Mouse (Mus musculus) kidney, postnatal 0 days (tissue): ENCODE measurements around the gene Inmt. TPM values are rescaled to one million over a fixed set of nuclear protein-coding genes. Genes with fewer than 3 reads are reported as not detected.
"Not testable (repeated sequence)": the region's sequence is repeated elsewhere in the genome, so short reads cannot be mapped to it uniquely, and the experiment has no call there.

Experiments
- ATAC-seq: fragments of 200-750 bp; cut with Nextera tagmentation; replicated peaks from 2 replicates; pipeline ENCODE4 v1.8.0; 2017; ENCODE audit warnings: low read depth, moderate number of reproducible peaks, moderate TSS enrichment, moderate library complexity; ENCODE audit not compliant: low FRiP score
- DNase-seq: peaks from one replicate; pipeline ENCODE4 v3.0.0-alpha.2; 2016; ENCODE audit warnings: low spot score
- H3K27ac ChIP-seq: fragments of 300-500 bp; sonication (generic); 2 replicates; pipeline ENCODE4 v1.5.1; 2014; ENCODE audit warnings: mild to moderate bottlenecking
- H3K27me3 ChIP-seq: fragments of 300-500 bp; sonication (generic); 2 replicates; pipeline ENCODE4 v1.6.1; 2014; ENCODE audit warnings: low read length, mixed read lengths; ENCODE audit not compliant: insufficient read depth
- H3K36me3 ChIP-seq: fragments of 300-500 bp; sonication (generic); 2 replicates; pipeline ENCODE4 v1.6.1; 2014; ENCODE audit warnings: low read length, mixed read lengths; ENCODE audit not compliant: insufficient read depth
- H3K4me1 ChIP-seq: fragments of 300-500 bp; sonication (generic); replicated peaks from 2 replicates; pipeline ENCODE4 v1.6.1; 2014; ENCODE audit warnings: antibody characterized with exemption, low read length, mixed read lengths; ENCODE audit not compliant: insufficient read depth
- H3K4me2 ChIP-seq: fragments of 300-500 bp; sonication (generic); 2 replicates; pipeline ENCODE4 v1.6.1; 2014; ENCODE audit warnings: mild to moderate bottlenecking, low read length, moderate library complexity, mixed read lengths
- H3K4me3 ChIP-seq: fragments of 300-500 bp; sonication (generic); replicated peaks from 2 replicates; pipeline ENCODE4 v1.5.1; 2014; ENCODE audit warnings: low read depth, low read length
- H3K9ac ChIP-seq: fragments of 300-500 bp; sonication (generic); 2 replicates; pipeline ENCODE4 v1.6.1; 2014; ENCODE audit warnings: low read depth, low read length
- H3K9me3 ChIP-seq: fragments of 300-500 bp; sonication (generic); replicated peaks from 2 replicates; pipeline ENCODE4 v1.6.1; 2016; ENCODE audit warnings: low read length, inconsistent platforms, mixed read lengths
- CTCF ChIP-seq: IDR thresholded peaks from 2 replicates; pipeline ENCODE4 v1.5.1; 2016; ENCODE audit warnings: antibody characterized with exemption, low read depth, mild to moderate bottlenecking, moderate library complexity
- WGBS: fragments of 180-500 bp; shearing (Covaris S2); extraction: QIAGEN DNeasy Blood & Tissue Kit; methylation state at CpG from one replicate; pipeline ENCODE4 v1.1.7; 2014; 5-methylcytosine and 5-hydroxymethylcytosine counted together
- polyA plus RNA-seq: library from polyadenylated mRNA; unstranded; fragments of >200 nt; fragmentation: Nextera tagmentation; extraction: Ambion mirVana; gene quantifications from 2 replicates; pipeline ENCODE4 v1.2.1, GENCODE M21; 2015

Gene Inmt
- polyA plus RNA-seq, 1 experiment from 2014 or later = 25.4 TPM

- Histone ChIP-seq H3K9ac (peak overlapping the region; percentile 55; the same call in 1 of the 2 replicates), H3K4me1 (no peaks in the 10 kb centered on the region), H3K4me2 (peak overlapping the region; percentile 68), H3K9me3 (no peaks in the 10 kb centered on the region), H3K4me3 (peak overlapping the region; percentile 52), H3K27me3 (no peaks in the 10 kb centered on the region), H3K36me3 (no peaks in the 10 kb centered on the region), H3K27ac (peak overlapping the region; percentile 65)
- no peak for TF ChIP-seq CTCF
- DNase-seq (no peak), ATAC-seq (no peak)
- WGBS = 74% methylated on average over 3 of the region's 3 CpGs
These were observed 29.1 kb upstream of the Inmt start for GRCm38 (mm10) chr6:55203931-55204330.

GRCm38 (mm10) chr6:55202913-55203910, 28.4 kb upstream of the Inmt start, which contains the start of gene Mindy4:
Gene Mindy4, plus strand, starts transcription at chr6:55203383.
- TF ChIP-seq CTCF = peak; percentile 58
- Histone ChIP-seq H3K27me3 (no peaks in the 10 kb centered on the region), H3K4me3 (peak within 1 kb of the TSS; percentile 52), H3K9me3 (no peaks in the 10 kb centered on the region), H3K4me1 (no peaks in the 10 kb centered on the region), H3K27ac (peak within 1 kb of the TSS; percentile 65), H3K9ac (peak within 1 kb of the TSS; percentile 55), H3K4me2 (peak within 1 kb of the TSS; percentile 68), H3K36me3 (no peaks in the 10 kb centered on the region)
- DNase-seq (peak; percentile 97), ATAC-seq (peak; percentile 92)
- WGBS = 3% methylated on average over 32 of the region's 33 CpGs

- ATAC-seq (no peak), DNase-seq (no peak)
- H3K9me3 ChIP-seq = no peaks in the 10 kb centered on the region
- H3K4me1 ChIP-seq = no peaks in the 10 kb centered on the region
- no peaks in the 10 kb centered on the region for H3K36me3 ChIP-seq
- TF ChIP-seq CTCF = no peak
- no peak overlapping the region for H3K27ac ChIP-seq
- H3K4me3 ChIP-seq = no peak overlapping the region
- H3K9ac ChIP-seq = no peak overlapping the region
- H3K27me3 ChIP-seq = no peaks in the 10 kb centered on the region
- 89% methylated on average over 3 of the region's 3 CpGs for WGBS
- no peak overlapping the region for H3K4me2 ChIP-seq
These were observed 24.2 kb upstream of the Inmt start for GRCm38 (mm10) chr6:55199047-55199446.

GRCm38 (mm10) chr6:55193171-55193570, 18.3 kb upstream of the Inmt start:
- Histone ChIP-seq H3K27ac (no peak overlapping the region), H3K4me3 (no peak overlapping the region), H3K27me3 (no peaks in the 10 kb centered on the region), H3K4me2 (no peak overlapping the region), H3K9me3 (no peaks in the 10 kb centered on the region), H3K4me1 (no peaks in the 10 kb centered on the region), H3K9ac (no peak overlapping the region), H3K36me3 (no peaks in the 10 kb centered on the region)
- no peak for ATAC-seq
- TF ChIP-seq CTCF = no peak
- DNase-seq = no peak
- WGBS = 95% methylated on average over 3 of the region's 3 CpGs

- H3K4me3 ChIP-seq = no peak overlapping the region
- H3K4me1 ChIP-seq = no peaks in the 10 kb centered on the region
- no peak overlapping the region for H3K4me2 ChIP-seq
- H3K27me3 ChIP-seq = no peaks in the 10 kb centered on the region
- WGBS = 36% methylated on average over 4 of the region's 4 CpGs
- no peak overlapping the region for H3K27ac ChIP-seq
- DNase-seq = no peak
- no peak for ATAC-seq
- H3K36me3 ChIP-seq = no peaks in the 10 kb centered on the region
- no peaks in the 10 kb centered on the region for H3K9me3 ChIP-seq
- no peak for TF ChIP-seq CTCF
- H3K9ac ChIP-seq = no peak overlapping the region
These were observed 16.7 kb upstream of the Inmt start for GRCm38 (mm10) chr6:55191537-55191936.

- TF ChIP-seq CTCF = no peak
- no peak overlapping the region for H3K4me2 ChIP-seq
- no peaks in the 10 kb centered on the region for H3K36me3 ChIP-seq
- no peak overlapping the region for H3K4me3 ChIP-seq
- DNase-seq = no peak
- no peak for ATAC-seq
- H3K9ac ChIP-seq = no peak overlapping the region
- H3K4me1 ChIP-seq = no peaks in the 10 kb centered on the region
- no peak overlapping the region for H3K27ac ChIP-seq
- no peaks in the 10 kb centered on the region for H3K27me3 ChIP-seq
- no peaks in the 10 kb centered on the region for H3K9me3 ChIP-seq
These were observed 14.6 kb upstream of the Inmt start for GRCm38 (mm10) chr6:55189406-55189805.

- not testable (repeated sequence) for H3K27me3 ChIP-seq, H3K27ac ChIP-seq, ATAC-seq, H3K9me3 ChIP-seq, H3K4me1 ChIP-seq, H3K9ac ChIP-seq, H3K4me2 ChIP-seq, H3K4me3 ChIP-seq, DNase-seq, H3K36me3 ChIP-seq
- 93% methylated on average over 17 of the region's 17 CpGs for WGBS
These were observed 13.0 kb upstream of the Inmt start for GRCm38 (mm10) chr6:55187827-55188226.
